Mouse (Mus musculus): ENCODE measurements around the gene Hs6st1.

- no peak for TF ChIP-seq POLR2A (IDR thresholded peaks at IDR 0.05; ENCODE audit: low read depth, low read length)
- no peak for TF ChIP-seq CTCF (IDR thresholded peaks at IDR 0.05; ENCODE audit: extremely low read depth, insufficient read depth, insufficient read length, insufficient replicate concordance)
These were observed 65.4 kb downstream of the Hs6st1 start for GRCm38 (mm10) chr1:36133647-36134046.

All from spleen, adult 2 months (tissue).